Mouse (Mus musculus) layer of hippocampus, adult 9-10 months (tissue): ENCODE measurements around the gene Ddx39.

ENCODE experiments used
- DNase-seq: peaks from one replicate; pipeline ENCODE4 v3.0.0; 2022; ENCODE audit warnings: low spot score

The Ddx39 gene

DNA sequence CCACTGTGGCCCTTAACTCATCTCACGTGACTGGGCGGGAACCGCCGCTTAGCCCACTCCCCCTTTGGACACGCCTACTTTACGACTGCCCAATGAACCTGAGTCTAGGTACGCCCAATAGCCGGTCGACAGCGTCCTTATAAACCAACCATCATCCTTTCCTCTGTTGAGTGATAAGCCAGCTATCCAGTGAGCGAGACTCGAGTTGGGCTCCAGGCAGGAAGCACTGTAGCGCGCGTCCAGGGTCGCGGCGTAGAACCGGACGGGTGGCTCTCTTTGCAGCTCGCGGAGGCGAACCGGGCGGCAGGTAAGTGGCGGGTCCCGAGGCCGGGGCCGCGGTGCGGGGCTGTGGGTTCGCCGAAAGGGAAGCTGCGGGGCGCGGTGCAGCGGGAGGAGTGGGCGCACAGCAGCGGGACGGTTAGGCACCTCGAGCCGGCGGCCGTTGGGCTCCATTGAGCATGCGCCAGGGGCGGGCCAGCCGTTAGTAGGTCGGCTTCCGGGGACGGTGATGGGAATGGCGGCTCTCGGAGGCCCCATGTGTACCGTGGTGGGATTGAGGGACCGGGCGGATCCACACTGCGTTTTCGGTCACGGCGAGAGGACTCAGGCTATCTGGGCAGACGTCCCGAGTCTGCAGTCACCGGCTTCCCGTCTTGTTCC lies at the start of gene Ddx39:
Gene Ddx39, plus strand, starts transcription at position 147 of the 660 bp plus-strand sequence.
- peak; percentile 99 for DNase-seq

DNA sequence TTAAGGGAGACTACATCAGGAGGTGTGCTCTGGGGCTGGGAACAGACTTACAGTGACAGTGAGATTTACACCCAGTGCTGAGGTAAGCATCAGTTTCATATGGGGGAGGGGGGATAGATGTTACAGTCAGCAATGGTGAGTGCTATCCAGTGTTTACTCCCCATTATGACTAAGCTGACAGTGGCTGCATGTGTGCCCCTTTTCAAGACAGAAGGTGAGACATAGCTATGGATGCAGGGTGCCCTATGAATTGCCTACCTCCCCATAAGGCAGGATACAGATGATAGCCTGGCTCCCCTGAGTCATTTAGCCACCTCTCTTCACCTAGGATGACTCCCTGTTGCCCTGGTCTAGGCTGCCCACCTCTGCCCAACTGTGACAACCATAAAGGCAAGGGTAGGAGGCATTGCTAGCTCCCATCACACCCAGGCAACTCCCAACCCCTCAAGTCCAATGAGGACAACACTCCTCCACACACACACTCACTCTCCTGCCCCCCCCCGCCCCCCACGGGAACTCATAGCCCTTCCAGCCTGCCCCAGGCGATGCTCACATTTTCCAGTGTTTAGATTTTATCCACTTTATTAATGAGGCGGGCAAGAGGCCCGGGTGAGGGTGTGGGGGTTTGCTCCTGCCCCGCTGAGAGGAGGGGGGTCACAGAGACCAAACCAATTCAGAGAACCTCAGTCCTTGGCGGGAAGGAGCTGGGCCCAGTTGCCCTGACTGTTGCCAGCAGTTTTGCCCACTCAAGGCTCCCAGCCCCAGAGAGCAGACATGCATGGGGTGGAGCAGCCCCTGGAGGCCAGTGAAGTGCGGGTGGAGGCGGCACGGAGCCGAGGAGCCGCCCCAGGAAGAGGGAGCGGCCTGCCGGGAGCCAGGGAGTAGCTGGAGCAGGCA lies 48.8 kb upstream of the Ddx39 start, which contains the start of gene Ptger1:
Gene Ptger1, plus strand, starts transcription at position 710 of the 897 bp plus-strand sequence.
- DNase-seq = no peak

DNA sequence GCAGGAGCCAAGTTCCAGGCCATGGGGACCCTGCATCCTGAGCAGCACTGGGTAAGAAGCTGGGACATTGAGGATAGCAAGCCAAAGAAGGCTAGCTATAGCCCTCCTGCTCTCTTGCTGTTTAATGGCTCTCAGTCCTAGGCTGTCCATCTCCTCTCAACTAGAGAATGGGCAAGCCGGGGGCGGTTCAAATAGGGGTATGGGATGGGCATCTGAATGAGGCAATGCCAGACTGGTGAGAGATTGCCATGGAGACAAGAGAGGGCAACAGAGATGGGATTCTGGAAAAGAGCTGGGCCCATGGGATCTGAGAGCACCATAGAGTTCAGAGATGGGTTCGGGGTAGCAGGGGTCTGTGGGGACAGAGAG lies 48.1 kb upstream of the Ddx39 start:
- DNase-seq = no peak

DNA sequence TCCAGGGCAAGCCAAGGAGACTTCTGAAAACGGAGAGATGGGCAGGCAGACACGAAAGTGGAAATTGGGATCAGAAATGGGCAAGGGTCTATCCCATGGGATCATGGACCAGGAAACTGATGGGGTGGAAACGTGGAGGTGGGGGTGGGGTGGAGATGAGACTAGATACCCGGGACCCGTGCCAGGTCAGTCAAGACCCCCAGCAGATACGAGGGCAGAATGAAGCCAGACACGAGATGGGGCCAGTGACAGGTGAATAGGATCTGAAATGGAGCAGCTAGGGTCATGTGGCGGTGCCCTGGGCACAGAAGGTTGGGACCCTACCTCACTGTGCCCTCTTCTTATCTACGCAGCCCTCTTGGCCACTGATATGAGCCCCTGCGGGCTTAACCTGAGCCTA lies 47.5 kb upstream of the Ddx39 start:
- no peak for DNase-seq

DNA sequence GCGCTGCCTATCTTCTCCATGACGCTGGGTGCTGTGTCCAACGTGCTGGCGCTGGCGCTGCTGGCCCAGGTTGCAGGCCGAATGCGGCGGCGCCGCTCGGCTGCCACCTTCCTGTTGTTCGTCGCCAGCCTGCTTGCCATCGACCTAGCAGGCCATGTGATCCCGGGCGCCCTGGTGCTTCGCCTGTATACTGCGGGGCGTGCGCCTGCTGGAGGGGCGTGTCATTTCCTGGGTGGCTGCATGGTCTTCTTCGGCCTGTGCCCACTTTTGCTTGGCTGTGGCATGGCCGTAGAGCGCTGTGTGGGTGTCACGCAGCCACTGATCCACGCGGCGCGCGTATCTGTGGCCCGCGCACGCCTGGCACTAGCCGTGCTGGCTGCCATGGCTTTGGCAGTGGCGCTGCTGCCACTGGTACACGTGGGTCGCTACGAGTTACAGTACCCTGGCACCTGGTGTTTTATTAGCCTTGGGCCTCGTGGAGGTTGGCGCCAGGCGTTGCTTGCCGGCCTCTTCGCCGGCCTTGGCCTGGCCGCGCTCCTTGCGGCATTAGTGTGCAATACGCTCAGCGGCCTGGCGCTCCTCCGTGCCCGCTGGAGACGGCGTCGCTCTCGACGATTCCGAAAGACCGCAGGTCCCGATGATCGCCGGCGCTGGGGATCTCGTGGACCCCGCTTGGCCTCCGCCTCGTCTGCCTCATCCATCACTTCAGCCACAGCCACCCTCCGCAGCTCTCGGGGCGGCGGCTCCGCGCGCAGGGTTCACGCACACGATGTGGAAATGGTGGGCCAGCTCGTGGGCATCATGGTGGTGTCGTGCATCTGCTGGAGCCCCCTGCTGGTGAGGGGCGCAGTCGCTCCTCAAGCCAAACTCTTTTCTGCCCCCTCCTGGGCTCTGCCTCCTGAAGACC lies 46.7 kb upstream of the Ddx39 start:
- DNase-seq = no peak

DNA sequence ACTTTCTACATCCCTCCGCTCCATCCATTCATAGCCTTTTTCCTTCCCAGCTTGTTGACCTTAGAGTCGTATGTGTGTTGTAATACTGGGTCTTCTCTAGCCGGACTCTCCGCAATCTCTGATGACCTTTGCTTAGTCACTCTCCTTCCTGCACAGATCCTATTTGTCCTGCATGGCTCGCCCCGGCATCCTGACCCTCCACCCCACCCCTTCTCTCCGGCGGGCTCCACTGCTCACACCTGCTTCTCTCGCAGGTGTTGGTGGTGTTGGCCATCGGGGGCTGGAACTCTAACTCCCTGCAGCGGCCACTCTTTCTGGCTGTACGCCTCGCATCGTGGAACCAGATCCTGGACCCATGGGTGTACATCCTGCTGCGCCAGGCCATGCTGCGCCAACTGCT lies 46.0 kb upstream of the Ddx39 start:
- DNase-seq = no peak

DNA sequence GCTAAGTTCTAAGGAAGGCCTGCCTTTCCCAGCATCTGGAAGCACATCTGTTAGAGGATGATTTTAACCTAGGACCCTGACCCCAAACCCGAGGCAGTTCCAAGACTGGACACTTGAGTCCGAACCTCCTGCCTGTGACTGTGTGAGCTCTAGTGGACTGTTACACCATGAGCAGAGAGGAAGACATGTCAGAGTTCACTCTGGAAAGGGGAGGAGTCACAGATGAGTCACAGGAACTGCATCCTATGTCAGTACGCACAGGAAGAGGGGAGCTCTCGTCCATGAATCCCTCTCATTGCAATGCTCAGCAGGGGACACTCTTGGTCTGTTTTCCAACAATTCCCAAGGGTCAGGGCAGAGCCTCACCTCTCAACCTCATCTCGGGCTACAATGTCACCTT lies 42.0 kb upstream of the Ddx39 start:
- no peak for DNase-seq

DNA sequence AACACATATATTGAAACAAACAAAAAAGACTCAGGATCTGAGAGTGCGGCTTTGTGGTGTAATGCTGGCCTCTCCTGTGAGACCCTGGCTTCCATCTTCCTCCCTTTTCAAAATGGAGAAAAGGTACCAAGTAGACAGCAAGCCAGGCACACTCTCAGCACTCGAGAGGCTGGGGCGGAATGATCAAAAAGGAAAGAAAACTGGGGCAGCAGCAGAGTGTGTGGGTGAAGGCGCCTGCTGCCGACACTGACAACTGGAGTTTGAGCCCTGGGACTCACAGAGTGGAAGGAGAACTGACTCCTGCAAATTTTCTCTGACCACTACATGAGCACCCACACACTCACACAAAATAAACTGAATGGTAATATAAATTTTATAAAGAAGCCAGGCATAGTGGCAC lies 40.5 kb upstream of the Ddx39 start:
- DNase-seq = no peak

DNA sequence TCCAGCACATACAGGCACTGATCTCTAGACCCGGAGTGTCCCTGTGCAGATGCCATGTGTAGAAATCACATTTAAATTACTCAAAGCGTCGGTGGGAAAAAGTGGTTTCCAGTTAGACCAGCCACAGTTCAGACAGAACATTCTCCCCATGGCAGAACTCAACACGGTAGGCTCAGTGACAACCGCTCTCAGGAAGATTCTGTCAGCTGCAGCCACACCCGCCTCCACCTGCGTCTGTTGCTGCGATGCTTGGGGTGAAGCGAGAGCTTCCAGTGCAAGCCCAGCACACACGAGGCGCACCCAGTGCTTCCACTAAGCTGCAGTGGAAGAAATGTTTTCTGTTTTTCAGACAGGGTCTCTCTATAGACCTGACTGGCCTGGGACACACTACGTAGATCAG lies 35.1 kb upstream of the Ddx39 start:
- no peak for DNase-seq

DNA sequence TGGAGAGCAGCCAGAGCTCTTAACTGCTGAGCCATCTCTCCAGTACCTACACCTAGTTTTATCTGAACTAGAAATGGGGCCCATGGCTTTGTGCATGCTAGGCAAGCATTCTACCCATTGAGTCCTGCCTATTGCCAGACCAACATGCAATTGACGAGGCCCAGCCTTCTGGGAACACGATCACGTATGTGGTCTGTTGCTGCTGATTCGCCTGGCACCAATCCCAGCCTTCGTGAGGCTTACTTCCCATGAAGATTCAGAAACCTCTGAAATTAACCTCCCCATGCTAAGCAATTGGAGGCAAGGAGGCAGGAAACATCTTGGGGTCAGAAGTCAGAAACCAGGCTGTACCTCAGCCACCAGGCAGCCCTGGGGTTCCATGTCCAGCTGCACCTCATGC lies 34.4 kb upstream of the Ddx39 start:
- DNase-seq = no peak

DNA sequence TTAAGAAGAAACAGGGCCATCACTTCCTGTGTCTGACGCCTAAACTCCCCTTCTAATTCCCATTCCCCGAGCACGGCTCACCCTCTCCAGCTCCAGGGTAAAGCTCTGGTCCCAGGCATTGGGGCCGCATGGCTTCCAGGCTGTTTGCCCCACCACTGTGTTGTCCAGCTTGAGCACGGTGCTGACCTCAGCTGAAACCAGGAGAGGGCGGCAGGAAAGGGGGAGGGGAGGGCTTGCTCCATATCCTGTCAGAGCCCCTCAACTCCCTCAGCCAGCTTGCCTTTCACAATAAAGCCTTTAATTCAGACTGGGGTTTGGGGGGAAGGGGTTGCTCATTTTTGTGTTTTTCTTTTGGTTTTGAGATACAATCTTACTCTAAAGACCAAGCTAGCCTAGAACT lies 33.9 kb upstream of the Ddx39 start:
- no peak for DNase-seq

DNA sequence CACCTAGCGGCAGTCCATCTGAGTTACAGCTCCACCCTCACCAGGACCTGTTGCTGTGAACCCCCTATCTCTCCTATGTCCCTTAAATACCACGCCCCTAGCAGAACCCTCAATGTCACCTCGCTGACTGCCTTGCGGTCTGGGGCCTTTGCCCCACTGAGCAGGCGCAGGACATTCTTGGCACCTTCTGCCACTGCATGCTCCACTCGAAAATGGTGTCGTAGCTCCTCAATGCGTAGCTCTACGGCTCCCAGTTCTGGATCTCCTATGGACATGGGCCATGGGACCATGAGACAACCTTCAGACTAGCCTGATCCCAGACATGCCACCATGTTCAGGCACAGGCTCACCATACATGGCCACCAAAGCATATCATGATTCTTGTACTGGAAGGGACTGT lies 30.5 kb upstream of the Ddx39 start:
- no peak for DNase-seq

DNA sequence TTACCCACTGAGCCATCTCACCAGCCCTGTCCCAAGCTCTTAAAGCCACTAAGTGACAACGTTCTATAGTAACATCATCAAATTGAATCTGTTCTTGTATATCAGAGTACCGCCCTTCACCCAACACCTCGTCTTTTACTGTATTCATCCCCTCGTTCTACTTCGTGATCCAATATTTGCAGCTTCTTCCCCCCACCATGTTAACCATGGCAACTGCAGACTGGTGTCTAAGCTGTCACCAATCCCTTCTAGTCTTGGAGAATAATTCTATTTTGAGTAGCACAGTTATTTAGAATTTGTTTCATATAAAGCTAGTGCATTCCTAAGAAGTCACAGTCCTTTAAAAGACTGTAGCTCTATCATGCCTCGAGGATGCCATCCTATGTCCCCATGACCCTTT lies 25.7 kb upstream of the Ddx39 start:
- DNase-seq = no peak

DNA sequence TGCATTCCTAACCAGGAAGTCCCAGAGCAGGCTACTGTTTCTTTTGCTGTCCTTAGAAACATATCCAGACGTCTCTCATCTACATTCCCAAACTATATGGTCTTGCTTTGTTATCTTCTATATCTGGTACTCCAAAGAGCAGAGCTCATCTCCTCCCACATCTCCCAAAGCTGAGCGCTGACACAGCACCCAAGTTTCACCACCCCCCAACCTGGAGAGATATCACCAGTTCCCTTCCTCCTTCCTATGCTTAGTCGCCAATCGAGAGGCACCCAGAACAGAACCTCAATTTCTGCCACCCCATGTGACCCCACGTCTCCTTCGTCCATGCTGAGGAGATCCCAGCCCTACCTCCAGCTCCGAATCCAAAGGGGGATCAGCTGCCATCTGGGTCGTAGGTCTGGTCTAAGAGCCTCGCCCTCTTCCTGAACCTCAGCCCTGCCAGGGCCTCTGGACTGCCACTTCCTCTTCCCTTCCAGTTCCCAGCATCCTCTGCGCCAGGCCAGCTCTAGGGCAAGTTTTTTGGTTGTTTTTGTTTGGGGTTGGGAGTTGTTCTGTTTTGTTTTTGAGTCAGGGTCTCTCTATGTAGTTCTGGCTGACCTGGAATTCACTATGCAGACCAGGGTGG lies 21.3 kb upstream of the Ddx39 start:
- DNase-seq = no peak

DNA sequence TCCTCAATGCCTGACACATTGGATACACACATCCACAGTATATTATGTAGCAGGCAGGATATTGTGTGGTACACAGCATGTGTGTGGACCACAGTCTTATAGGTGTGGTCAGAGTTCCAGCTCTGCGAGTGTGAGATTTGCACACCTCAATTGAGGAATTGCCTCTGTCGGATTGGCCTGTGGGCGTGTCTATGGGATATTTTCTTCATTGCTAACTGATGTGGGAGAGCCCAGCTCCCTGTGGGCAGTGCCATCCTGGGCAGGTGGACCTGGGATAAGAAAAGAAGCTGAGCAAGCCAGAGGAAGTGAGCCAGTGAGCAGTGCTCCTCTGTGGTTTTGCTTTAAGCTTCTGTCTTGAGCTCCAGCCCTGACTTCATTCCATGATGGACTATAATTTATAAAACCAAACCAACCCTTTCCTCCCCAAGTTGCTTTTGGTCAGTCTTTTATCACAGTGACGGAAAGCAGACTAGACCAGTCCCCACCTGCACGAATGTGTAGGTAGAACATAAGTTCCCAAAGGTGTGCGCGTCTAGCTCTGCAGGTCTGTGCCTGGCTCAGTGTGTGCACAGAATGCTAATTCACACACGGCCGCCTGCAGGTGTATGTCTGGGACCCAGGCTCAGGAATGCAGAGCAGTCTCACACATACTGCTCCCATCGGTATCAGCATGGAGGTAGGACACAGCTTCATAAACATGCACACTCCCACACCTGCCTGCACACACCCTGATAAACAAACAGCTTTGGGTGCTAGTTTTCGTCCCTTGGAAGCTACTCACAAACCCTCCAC lies 20.4 kb upstream of the Ddx39 start:
- no peak for DNase-seq

DNA sequence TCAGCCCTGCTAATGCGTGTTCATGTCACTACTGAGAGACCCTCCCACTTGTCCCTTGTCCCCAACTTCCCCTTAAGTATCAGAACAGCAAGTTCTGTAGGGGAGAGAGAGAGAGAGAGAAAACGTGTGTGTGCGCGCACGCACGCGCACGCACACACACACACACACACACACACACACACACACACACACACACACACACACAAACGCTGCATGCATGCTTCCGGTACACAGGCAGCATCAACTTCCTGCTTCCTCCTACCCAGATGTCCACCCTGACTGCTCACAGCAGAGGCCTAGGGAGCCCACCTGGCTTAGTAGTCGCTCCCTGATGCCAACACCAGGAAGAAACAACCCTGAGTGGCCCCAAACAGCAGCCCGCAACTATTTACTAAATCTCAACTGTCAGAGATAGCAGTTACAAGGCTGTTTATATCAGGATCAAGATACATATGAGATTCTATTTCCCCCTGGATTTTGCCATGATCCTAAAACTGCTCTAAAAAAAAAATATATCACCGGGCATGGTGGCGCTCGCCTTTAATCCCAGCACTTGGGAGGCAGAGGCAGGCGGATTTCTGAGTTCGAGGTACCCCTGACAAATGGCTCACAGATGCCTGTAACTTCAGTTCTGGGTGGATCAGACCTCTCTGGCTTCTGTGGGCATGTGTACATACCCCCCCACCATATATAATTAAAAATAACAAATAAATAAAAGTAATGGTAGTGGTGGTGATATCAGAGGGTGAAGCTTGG lies 19.4 kb upstream of the Ddx39 start:
- DNase-seq = no peak

DNA sequence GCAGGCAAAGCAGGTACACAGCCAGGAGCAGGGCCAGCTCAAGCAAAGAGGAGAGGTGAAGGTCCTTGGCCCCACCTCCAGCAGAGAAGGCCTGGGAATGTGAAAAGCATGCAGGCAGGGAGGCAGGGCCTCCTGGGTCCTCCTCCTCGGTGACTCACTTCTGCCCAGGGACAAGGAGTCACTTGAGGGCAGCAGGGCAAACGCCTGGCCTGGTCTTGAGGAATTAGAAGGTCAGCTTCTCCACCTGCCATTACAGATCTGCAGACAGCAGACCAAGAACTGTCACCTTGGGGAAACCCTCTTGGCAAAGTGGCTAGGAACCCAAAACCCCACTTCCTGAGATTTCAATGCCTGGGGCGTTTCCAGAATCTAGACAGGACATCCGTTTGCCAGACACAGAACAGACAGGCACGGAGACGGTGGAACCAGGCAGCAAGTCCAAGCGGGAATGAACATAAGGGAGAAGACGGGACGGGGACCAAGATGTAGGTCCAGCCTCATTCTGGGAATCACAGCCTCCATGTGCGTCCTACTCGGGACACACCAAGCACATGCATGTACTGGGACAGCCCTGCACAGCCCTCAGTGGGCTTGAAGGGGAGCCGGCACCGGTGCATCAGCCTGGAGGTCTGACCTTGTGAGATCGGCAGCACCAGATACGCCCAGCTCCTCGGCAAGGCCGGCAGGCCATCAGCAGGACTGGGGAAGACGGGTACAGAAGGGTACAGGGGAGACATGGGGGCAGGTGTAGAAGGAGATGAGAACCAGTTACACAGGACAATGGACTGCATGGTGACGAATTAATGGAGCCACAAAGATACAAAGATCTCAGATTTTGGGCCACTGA lies 17.4 kb upstream of the Ddx39 start:
- DNase-seq = no peak

DNA sequence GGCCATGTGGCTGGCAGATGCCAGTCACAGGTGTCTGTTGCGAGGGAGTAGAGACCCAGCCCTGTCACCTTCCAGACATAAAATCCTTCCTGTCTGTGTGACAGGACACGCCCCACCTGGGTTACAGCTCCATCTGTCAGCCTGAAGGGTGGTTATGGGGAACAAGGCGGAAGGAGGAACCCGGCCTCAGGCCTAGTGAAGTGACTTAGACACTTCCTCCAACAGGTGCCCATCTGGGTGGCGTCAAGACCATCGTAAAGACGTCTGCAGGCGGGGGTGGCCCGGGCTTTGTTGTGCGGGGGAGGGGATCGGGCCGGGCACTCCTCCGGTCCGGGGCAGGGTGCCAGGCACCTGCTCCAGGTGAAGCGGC lies 16.7 kb upstream of the Ddx39 start:
- DNase-seq = no peak

DNA sequence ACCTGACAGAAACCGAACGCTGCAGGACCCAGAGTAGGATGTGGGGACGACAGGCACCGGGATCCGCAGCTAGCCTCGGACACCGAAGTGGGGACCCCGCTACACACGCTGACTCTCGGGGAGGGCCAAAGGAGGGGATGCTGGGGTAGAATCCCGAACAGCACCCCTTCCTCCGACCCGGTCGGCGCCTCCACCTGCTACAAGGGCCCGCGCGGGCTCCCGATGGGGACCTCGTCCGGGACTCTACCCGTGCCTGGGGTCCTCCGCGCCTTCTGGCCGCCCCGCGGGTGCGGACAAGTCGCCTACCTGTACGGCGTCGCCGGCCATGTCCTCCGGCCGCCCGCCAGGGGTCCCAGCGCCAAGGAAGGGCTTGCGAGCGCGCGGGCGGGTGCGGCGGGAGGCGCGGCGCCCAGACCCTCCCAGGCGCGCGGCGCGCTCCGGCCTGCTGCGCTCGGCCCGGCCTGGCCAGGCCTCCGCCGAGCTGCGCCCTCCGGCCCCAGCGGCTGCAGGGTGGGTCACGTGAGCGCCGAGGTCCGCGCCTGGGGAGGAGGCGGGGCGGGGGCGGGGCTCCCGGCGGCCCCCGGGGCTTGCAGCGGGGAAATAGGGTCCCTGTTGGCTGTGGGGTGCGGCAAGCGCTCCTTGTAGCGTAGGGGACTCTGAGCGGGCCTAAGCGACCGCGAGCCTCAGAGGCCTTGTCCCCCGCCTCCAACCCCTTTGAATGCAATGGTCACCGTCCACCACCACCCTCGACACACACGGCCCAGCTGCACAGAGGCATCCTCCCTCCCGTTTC lies 16.1 kb upstream of the Ddx39 start, which contains the start of gene Pkn1:
Gene Pkn1, minus strand, starts transcription at position 519 of the 793 bp plus-strand sequence.
- DNase-seq = no peak
